Mouse (Mus musculus) mouse embryonic stem cell (cell line): Measurements from ENCODE around the gene Slc7a1.

Source experiments
- in situ Hi-C, 2 experiments: fragments of 300-500 bp; cut with MboI; formaldehyde crosslinking; loops; 1 replicate in 1 of 2; 3 replicates in 1 of 2; pipeline ENCODE4 v1.14.3; 2019 to 2020; ENCODE audit warnings: low sequenced_read_pairs in 2 of 2, low pct_unique_long_range_greater_than_20kb in 1 of 2, mixed read lengths in 1 of 2; ENCODE audit not compliant: unreplicated experiment in 1 of 2

Slc7a1 gene

DNA sequence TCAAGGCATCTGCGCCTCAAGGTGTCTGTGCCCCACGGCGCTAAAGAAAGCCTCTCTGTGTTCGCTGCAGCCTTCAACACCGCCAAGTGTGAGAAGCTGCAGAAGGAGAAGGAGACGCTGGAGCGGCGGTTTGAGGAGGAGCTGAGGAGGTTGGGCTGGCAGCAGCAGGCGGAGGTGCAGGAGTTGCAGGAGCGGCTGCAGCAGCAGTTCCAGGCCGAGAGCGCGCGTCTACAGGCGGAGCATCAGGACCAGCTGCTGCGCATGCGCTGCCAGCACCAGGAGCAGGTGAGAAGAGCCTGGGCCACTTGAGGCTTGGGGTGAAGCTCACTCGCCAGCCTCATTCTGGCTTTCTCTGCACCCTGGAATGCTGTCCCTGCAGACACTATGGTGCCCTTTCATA, 110.9 kb downstream of the Slc7a1 start:
- in situ Hi-C loops = no loop called here

DNA sequence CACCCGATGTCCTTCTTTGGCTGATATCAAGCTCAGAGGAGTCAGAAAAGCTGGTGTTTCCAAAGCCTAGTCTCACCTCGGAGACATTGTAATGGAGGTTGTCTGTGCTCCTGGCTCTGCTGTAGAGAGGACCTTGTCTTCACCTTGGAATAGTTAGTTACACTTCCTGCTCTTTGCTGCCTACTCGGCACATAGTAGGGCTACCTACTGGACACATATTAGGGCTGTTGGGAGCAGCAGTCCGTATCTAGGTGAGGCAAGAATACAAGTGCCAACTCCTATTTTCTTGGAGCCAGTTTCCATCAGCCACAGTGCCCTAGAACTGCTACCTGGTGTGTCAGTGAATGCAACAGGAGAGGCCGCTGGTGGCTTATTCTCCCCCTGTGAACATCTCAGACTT, 112.2 kb downstream of the Slc7a1 start:
- in situ Hi-C loops = no loop called here

DNA sequence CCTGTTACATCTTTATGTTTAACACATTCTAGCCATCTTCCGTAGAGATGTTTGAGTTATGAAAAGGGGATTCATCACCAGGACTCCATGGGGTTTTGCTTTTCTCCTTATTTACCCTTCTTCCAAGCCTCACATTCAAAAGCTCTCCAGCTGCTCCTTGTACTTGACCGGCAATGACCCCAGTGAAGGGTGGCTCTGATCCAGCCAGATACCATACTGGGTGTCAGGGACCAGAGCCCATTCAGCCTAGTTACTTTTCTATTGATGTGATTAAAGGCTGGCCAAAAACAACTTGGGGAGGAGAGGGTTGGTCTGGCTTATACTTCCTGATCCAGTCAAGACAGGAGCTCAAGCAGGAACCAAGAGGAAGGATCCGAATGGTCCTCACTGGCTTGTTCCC, 116.1 kb downstream of the Slc7a1 start:
- in situ Hi-C loops = no loop called here

DNA sequence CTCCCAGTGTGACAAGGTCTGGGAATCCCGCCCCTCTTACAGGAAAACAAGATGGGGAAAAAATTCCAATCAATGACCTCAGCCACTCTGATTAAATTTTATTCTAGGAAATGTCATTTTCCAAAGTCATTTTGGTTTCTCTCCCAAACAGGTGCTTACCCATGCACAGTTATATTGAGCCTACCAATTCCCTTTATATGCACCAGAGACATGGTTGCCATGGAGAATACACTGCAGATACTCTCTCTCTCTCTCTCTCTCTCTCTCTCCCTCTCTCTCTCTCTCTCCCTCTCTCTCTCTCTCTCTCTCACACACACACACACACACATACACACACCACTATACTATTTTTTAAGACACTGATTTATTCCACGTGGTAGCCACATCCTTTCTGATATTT, 116.5 kb downstream of the Slc7a1 start:
- in situ Hi-C loops = no loop called here

GRCm38 (mm10) chr5:148282631-148283030, 117.1 kb downstream of the Slc7a1 start:
- in situ Hi-C loops = no loop called here

DNA sequence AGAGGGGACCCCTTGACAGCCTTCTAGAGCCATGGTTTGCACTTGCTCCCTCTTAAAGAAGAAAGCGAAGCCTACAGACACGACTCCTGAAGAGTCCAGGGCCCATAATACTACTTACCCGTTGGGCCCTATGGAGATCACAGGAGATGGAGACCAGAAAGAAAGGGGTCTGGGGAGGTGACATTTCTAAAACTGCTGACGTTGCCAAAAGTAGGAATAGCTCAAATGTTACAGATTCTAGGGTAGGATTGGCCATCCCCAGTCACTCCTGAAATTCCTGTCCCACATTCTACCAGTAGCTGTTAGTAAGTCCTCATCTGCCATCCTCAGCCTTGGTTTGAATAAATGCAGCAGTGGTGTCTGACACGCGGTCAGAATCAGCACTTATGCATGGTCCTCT, 117.6 kb downstream of the Slc7a1 start:
- in situ Hi-C loops = no loop called here

- in situ Hi-C loops = no loop called here
Measured at GRCm38 (mm10) chr5:148280321-148280720, 119.4 kb downstream of the Slc7a1 start.

DNA sequence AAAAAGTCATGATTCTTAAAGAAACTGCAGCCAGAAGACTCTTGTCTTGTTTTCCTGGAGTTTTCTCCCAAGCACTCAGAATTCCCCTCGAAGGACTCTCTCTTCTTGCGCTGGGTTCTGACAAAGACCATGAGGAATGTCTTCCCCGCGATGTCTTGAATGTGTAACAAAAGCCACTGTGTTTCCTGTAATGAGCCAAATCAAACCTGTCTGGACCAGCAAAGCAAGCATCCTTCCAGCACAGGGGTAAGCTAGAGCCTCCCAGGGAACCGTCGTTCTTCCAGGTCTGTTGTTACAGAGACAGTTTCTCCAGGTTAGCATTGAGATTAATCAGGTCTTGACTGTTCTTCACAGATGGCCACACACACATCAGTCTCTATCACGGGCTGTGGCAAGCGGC, 121.5 kb downstream of the Slc7a1 start:
- in situ Hi-C loops = no loop called here
